Mouse (Mus musculus) testis, postnatal 14 days (tissue): ENCODE data around the gene Ctf1.

Experiments
- DNase-seq: peaks from one replicate; pipeline ENCODE4 v3.0.0; 2021; ENCODE audit warnings: low spot score

Gene Ctf1

DNA sequence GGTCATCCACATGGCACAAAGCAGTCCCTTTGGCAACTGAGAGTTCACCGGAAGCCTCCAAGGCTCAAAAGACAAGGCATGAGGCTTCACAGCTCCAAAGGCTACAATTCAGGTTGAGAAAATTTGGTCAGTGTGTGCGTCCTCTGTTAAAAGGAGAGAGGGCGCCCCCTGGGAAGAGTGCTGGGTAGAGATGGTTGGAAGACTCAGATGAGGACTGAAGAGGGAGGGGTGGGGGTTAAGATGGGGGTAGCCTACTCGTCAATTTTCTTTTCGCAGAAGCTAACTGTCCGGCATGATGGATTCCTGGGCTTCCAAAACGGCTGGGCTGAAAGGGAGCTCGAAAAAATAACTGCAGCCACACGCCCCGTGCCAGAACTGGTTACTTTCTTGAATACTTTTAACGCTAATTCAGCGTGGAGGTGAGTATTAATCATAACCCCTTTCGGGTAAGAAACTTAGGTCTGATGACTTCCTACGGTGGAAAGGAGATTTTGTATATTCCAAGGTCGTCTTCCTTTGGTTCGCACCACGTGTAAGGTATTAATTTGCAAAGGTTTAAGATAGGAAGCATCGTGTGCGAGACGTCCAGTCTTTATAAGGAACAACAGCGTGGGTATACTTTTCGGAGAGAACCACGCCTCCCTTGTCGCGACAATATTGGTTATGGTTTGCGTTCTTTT is 32.0 kb downstream of the Ctf1 start, which contains the start of gene Fbxl19:
TSS of gene Fbxl19 (plus strand) at position 178 of the 680 bp plus-strand sequence.
- DNase-seq, result peak; percentile 68

DNA sequence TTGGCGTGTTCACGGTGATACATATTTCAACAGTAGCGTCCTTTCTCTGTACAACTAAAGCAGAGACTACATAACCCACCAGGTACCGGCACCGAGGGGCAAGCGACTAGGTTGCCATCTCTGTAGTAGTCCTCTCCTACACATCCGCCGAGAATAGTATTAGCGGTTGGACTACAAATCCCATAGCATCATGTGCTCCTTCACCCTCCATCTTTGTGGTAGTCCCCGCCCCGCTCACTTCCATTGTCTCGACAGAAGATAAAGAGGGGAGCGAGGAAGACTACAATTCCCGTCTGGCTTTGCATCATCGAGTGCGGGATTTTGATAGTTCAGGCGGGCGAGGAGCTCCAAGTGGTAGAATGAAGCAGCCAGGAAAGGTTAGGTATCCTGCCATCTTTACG is 32.7 kb downstream of the Ctf1 start:
- peak; percentile 93 for DNase-seq

DNA sequence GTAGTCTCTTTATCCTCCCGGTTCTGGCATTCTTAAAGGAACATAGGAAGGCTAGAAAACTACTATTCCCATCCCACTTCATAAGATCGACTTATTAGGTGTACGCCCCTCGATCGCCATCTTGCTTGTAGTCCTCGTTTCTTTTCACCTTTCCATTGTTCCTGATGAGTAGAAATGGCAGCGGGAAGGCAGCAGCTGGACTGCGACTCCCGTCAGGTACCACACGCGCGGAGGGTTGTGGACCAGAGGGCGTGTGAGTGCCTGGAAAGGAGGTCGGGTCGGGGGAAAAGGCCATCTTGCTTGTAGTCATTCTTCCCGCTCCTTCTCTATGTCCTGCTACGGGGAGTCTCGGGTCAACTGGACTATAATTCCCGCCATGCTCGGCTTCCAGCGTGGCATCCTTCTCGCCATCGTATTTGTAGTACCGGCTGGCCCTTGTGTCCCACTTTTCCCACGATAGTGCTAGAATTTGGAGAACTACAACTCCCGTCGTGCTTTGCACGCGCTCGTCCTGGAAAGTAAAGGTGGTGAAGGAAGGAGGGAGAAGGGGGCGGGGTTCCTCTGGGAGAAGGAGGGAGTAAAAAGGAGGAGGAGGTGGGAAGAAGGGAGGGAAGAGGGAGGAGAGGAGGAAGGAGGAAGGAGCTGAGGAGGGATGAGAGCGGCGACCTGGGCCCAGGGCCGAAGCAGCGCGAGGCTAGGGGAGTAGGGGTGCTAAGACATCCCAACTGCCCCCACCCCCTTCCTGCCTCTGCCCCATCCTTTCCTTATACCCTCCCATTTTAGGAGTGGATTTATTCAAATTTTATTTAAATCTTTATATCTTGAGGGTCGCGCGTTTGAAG is 33.3 kb downstream of the Ctf1 start:
- DNase-seq, result peak; percentile 96

DNA sequence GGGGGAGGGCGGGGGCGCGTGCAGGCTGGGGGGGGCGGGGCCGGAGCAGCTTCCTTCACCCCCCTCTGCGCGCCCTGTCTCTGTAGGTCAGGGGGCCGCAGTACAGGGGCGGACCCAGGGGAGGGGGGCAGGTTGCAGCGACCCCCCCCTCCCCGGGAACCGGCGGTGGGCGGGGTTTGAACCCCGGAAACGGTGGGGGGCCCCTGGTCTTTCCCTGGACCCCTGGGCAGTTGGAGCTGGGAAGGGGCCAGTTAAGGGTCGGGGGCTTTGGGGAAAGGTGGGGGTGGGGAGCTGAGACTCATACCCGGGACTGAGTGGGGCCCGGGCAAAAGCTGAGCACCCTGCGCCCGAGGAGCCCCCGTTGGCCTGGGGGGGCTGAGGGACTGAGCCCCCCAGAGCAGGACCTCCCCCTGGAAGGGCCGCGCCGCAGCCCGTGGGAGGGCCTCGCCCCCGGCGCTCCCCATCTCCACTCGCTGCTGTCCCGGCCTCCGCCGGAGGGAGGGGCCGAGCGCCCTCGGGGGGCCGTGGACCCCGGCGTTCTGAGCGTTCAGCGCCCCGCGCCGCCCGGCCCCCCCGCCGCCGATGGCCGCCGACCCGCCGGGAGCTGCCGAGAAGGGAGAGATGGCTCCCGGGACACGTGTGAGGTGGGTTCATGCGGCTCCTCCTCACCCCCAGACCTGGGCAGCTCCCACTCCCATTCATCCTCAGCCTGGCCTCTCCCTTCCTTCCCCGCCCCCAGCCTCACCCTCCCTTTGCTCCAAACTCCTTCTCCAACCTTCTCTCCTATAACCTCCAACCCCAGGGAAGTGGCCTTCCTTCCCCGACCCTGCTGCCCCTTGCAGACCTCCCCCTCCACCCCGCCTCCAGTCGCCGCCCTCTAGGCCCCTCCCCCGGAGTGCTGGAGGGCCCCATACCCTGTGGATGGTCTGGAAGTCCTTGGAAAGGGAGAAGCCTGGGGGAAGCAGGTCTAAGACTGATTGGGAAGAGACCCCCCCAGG is 34.3 kb downstream of the Ctf1 start:
- peak; percentile 67 for DNase-seq

DNA sequence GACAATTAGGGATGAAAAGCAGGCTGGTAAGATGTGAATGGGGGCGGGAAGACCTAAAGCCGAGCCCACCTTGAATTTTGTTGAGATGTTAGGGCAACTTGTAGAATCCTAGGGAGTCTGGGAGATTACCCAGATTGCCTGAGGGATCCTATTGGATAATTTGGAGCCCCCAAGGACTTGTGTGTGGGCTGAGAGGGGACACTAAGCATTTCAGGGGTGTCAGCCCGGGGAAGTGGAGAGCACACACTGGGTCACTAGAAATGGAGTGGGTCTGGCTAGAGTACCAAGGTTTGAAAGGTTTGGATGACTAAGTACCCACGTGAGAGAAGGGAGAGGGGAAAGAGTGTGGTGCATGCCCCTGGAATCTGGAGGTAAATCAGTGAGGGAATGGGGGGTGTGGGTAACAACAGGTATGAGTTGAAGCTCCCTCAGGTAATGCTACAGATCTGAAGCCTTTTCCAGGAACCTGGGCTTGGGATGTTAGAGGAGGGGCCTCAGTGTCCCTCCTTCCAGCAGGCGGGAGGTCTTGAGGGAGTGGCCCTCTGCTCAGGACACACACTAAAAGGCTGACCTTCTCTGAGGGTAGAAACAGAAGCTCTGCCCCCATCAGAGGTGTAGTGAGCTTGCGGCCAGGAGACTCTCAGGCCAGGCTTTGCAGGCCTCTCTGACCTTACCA is 35.2 kb downstream of the Ctf1 start:
- no peak for DNase-seq

DNA sequence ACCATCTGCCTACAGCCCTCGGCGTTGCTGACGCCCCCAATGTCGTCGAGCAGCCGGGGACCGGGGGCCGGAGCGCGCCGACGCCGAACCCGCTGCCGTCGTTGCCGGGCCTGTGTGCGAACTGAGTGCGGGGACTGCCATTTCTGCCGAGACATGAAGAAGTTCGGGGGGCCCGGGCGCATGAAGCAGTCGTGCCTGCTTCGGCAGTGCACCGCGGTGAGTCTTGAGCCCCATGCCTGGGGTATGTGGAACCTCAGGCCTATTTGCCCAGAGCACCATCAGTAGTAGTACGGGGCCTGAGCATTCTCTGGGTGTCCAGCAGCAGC is 35.7 kb downstream of the Ctf1 start:
- DNase-seq, result no peak

DNA sequence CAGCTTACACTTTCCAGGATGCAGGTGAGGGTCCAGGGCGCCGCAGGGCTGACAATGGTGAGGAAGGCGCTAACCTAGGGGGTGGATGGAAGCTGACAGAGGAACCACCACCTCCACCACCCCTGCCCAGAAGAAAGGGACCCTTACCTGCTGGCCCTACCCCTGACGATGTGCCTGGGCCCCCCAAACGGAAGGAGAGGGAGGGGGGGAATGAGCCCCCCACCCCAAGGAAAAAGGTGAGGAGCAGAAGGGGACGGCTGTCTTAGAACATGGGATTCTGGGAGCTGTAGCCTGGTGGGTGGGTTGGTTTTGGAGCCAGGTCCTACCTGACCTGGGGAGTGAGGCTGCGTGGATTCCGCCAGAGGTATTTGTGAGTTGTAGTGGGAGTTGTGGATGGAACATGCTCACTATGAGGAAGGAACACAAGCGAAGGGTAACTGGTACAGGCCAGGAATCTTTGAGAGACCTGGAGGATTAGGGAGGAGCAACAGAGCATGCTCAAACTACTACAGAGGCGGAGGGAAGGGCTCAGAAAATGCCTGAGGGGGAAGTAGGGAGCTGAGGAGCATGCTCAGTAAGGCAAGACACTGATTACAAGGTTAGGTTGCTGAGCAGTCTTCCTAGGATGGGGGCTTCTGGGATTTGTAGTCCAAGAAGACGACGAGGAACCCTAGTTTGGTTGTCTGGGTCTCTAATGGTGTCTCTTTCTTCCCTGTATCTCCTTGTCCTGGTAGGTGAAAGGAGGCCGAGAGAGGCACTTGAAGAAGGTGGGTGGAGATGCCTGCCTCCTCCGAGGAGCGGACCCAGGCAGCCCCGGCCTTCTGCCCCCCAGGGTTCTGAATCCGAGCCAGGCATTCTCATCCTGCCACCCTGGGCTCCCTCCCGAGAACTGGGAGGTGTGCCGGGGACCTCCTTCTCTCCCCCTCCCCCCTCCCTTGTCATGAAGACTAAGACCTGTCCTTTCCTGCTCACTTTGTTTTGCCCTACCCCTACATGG is 37.9 kb downstream of the Ctf1 start:
- no peak for DNase-seq

DNA sequence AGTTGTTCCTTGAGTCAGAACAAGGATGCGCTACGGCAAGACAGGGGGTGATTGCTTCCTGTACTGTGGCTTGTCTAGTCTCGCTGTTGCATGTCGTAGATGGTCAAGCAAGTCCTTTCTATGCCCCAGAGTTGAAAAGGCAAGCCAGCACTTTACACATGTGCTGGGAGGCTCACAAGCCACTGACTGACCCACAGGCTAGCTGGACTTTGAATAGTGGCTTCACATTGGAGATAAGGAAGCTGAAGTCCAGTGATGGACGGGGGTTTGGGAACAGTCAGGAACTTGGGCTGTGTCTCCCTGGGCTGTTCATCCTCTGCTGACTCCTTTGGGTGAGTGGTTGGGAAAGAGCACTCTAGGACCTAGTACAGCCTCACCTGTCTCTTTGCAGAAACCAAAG is 39.1 kb downstream of the Ctf1 start:
- no peak for DNase-seq

DNA sequence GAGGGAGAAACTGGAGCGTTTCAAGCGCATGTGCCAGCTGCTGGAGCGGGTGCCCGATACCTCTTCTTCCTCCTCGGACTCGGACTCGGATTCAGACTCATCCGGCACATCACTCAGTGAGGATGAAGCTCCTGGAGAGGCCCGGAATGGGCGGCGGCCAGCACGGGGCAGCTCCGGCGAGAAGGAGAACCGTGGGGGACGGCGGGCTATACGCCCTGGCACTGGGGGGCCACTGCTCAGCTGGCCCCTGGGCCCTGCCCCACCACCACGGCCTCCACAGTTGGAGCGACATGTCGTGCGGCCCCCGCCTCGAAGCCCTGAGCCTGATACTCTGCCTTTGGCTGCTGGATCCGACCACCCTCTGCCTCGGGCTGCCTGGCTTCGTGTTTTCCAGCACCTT is 39.5 kb downstream of the Ctf1 start:
- DNase-seq, result no peak

DNA sequence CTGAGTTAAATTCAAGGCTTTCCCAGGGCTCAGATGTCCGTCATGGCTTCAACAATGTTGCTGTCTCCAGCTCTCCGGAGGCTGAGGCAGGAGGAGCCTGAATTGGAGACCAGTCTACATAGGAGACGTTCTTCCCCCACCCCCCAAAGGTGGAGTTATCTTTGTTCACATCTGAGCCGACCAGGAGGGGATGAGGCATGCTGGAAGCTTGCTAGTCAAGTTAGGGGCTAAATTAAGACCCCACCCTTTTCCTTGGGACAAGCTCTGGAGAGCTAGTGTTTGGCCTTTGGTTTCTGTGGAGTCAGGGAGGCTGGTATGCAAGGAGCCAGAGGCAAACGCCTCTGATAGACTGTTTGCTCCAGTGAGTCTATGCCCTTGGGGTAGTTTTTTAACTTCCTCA is 40.6 kb downstream of the Ctf1 start:
- DNase-seq, result peak; percentile 84

DNA sequence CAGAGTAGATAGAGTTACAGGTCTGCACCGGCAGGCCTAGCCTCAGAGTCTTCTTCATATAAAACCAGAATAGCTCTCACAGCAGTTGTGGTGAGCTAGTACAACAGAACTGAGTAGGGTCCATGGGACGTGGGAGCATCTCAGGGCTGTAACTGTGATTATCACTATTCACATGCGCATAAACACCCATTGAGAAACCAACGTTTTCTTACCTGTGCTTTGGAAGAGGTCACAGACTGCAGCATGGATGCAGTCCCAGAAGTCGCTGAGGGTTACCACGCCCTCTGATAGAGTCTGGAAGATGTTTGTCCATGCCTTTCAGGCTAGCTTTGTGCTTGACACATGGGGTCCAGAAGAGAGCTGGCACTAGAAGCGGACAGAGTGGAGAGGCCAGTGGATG is 41.2 kb downstream of the Ctf1 start:
- no peak for DNase-seq

DNA sequence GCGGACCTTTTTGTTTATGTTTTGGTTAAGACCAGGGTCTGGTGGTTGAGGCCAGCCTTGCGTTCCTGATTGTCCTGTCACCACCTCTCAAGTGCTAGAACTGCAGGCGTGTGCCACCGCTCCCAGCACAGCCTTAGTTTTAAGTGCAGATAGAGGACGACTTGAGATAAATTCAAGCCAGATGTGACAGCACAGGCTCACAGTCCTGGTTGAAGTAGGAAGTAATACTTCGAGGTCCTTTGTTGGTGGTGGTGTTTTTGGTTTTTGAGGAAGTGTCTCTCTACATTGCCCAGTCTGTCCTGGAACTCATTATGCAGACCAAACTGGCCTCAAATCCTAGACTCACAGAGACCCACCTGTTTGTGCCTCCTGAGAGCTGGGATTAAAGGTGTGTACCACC is 47.2 kb downstream of the Ctf1 start:
- no peak for DNase-seq

DNA sequence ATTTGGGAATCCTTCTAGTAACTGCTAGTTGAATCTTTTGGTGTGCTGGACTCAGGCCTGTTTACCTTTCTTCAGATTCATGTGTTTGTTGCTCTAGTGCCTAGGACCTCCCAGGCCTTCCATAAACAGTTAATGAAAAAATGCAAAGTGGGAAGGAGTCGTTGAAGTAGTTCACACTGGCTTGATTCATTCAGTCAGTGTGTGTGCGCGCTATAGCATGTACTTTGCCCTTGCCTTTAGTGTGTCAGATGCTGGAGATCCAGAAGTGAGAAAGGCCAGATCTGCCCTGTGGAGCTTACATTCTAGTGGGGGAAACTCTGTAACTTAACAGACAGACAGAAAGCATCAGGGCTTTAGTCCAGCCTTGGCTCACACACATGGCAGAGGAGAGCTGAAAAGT is 47.9 kb downstream of the Ctf1 start:
- DNase-seq, result no peak

DNA sequence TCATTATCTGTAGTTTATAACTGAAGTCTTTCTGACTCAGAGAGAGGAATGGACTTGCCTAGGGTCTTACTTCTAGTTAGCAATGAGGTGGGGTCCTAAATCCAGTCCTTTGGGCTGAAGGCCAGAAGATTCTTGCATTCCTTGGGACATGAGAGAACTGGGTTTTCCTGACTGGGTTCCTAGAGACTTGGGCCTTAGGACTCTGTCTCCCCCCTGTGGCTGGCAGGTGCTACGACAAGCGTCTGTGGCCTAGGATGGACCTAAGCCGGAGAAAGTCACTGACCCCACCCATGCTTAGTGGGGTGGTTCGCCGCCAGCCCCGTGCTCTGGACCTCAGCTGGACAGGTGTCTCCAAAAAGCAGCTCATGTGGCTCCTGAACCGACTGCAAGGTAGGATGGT is 48.5 kb downstream of the Ctf1 start:
- DNase-seq, result no peak

DNA sequence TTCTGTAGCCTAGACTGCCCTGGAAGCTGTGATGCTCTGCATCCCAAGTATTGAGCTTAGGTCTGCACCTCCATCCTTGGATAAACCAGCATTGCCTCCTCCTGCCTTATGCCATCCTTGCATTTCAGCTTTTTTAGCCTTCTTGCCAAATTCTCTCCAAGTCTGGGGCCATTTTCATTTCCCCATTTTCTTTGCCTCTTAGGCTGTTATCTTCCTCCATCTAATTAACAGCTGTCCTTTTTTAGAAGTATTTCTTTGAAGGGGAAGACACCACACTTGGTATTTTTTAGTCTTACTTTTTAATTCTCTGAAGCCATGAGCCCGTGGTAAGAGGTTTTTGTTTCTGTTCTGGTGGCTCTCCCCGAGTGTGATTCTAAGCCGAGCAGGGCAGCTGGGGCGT is 51.1 kb downstream of the Ctf1 start:
- no peak for DNase-seq

DNA sequence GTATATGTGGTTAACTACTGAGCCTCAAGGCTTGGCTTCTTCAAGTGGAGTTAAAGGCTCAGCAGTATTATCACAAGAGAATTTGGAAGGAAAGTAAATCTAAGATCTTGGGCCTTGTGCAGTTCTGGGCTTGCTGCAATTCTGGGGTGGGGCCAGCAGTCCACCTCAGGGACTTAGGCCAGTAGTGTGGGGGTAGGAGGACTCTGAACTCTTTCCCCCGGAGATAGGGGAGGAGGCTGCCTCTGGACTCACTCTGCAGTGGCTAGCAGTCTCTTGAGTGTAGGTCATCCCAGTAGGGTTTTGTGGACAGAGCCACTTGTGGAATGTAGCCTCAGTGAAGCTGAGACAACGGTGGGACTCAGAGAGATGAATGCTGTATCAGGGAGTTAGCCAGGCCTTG is 53.2 kb downstream of the Ctf1 start:
- DNase-seq, result no peak

DNA sequence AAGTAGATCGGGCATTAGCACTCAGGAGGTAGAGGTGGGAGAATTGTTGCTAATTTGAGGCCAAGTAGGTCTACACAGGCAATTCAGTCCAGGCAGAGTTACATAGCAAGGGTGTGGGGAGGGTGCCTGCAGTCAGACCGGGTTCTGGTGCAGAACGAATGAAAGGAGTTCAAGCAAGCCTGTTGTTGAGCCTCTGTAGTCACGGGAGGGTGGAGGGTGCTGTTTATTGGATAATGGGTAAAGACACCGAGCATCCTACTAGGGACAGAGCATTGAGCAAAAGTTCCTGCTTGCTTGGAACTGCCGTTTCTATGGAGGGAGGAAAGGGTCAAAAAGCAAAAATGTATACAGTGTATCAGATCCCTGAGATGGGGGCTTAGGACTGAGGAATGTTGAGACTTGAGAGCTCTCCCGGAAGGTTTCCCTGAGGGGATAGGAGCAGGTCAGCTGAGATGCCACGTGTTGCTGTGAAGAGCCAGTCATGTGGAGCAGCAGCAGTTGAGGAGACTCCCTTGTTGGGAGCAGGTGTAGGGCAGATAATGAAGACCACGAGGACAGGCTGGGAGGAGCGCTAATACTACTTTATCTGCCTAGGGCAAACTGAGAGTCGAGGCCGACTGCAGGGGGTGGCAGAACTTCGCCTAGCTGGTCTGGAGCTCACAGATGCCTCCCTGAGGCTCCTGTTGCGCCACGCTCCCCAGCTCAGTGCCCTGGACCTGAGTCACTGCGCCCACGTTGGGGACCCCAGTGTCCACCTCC is 54.5 kb downstream of the Ctf1 start:
- peak; percentile 86 for DNase-seq
